Mouse (Mus musculus) right cerebral cortex, postnatal 25 days (tissue): ENCODE results near the gene Hypk.
"Not testable (repeated sequence)": the region's sequence is repeated elsewhere in the genome, so short reads cannot be mapped to it uniquely, and the experiment has no call there.

Experiments
- DNase-seq: peaks from one replicate; pipeline ENCODE4 v3.0.0; 2022

The Hypk gene

DNA sequence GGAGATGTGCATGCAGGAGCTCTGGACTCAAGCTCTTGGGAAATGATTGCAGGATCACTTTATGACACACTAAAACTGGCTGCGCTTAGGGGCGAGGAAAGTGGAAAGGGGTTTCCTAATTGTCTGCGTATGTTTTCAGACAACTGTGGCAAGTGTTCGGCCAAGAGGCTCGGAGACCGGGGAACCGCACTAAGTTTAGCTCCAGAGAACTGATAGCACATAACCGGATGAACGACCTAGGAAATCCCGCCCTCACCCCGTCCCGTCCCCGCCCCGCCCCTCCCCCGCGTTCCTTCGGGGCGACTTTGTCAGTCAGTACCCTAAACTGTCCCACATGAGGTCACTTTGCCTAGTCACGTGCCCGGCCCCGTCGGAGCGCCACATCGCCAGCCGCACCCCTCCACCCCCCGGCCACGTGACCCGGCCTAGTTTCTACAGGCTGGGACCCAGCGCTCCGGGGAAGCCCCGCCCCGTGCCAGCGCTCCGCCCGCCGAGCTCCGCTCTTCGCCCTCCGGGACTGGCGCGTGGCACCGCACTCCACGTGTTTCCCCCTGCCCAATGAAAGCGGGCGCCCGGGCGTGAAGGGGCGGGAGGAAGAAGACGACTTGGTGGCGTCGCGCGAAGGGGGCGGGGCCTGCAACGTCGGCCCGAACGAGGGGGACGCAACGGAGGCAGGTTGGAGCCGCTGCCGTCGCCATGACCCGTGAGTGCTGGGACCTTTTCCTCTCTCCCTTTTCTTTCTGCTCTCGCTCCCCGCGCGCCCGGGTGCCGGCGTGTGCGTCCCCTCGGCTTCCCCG lies 4.2 kb upstream of the Hypk start, which contains the start of gene Serf2:
TSS of gene Serf2 (plus strand) at position 457 of the 797 bp plus-strand sequence.
- DNase-seq = peak; percentile 100

DNA sequence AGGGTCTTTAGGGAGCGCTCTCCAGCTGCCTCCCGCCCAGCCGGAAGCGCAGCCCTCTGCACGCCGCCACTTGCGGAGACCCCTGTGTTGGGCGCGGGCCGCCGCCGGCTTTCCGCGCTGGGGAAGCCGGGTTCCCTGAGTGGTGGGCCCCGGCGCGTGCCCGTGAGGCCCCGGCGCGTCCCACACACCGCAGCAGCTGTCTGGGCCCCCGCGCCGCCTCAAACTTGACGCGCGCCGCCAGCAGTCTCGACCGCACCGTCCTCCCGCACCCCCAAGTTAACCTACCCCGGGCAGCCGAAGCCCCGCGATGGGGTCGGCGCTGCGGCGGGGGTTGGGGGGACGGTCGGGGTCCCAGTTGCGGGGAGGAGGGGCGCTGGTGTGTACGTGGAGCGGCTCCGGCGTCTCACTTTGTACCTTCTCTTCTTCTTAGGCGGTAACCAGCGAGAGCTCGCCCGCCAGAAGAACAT lies 3.5 kb upstream of the Hypk start:
- DNase-seq = no peak

DNA sequence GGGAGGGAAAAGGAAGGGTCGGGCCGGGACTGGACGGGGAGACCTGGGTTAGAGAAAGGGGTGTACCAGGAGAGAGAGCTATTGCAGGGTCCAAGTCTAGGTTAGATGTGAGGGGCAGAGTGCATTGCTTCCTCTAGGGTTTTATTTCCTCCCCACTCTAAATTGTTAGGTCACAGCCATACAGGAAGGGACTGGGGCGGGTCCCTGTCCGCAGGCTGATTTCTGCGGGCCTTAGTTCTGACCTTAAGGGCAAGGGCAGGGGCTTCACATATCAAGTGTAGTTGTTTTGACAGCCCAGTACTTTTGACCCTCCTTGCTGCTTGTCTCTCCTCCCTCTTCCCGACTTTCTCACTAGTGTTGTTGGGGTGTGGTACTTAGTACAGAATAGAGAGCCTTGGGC lies 3.0 kb upstream of the Hypk start:
- no peak for DNase-seq

DNA sequence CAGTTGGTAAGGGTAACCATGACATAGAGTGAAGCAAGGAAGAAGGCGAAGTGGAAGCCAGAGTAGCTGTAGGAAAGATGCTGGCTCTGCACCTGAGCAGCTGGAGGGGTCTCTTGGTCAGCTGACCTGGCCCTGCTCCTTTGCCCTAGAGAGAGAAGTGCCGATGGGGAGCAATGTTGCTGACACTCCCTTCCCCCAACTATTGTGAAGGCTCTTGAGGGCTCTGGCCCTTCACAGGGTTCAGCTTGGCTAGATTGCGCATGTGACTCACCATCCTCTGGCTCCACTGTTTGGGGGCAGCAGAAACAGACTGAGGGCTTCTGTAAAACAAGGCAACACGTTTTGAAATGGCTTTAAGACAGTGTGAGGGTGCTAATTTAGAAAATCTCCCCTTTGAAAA lies 729 bp upstream of the Hypk start:
- no peak for DNase-seq

DNA sequence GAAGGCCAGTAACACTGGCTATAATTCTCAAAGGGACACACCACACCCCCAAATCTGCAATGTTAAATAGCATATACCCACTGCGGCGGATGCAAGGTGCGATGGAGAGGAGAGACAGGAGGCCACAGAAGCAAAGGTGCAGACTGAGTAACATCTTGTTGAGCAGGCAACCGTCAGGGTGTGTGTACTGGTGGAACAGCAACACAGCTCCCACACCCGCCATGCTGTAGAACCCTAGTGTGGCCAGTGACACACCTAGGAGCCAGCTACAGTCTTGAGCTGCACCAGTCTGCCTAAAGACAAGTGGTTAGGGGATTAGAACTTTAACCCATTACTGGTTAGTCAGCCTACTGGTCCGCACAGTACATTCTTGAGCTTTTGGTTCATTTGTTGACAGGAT lies 827 bp downstream of the Hypk start:
- no peak for DNase-seq

DNA sequence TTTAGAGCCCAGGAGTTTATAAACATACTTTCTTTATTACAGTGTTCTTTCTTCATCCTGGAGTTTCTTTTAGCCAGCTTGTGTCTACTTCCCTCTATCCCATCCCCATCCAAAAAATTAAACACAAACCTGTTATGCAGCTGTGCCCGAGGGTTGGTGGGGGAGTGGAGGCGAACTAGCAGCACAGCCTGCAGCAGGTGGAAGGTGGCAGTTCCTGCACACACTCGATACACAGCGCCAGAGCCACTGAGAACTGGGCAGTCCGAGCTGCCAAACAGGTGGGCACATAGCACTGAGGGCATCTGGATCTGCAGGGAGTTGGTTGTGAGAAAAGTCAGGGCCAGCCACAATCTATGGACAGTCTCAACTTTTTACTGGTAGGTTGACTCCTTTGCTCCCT lies 2.4 kb downstream of the Hypk start:
- no peak for DNase-seq

DNA sequence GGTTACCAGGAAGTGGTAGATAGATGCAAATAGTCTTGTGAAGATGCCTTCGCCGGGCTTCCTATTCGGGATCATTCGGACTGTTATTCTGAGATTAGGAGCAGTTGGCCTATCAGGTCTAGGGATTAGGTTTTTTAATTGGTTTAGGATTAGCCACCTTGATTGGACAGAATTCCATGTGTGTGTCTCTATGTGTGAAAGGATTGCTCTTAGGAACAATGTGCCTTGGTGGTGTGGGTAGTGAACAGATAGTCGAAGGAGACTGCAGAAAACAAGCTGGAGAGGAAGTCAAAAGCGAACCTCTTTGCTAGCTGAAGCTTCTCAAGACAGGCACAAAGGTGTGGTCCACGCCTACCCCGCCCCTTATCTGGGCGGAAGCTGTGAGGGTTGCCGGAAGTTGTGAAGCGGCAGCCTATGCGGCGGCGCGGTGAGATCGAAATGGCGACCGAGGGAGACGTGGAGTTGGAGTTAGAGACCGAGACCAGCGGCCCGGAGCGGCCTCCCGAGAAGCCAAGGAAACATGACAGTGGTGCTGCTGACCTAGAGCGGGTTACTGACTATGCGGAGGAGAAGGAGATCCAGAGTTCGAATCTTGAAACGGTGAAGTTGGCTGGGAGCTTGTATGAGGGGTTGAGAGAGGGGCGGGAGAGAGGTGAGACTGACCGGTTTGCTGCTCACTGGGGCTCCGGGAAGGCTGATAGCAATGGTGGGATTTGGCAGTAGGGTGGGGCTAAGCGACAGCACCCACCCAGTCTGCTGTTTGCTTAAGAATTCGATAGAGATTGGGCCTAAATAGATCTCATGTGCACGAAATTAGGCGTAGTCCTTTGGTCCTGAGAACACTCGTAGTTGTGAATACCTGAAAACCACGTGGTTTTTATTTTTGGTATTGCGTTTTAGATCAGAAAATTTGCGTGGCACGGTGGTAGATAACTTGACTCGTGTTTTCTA lies 3.9 kb downstream of the Hypk start, which contains the start of gene Serinc4:
TSS of gene Serinc4 (minus strand) at position 90 of the 951 bp plus-strand sequence.
- DNase-seq = peak; percentile 86

DNA sequence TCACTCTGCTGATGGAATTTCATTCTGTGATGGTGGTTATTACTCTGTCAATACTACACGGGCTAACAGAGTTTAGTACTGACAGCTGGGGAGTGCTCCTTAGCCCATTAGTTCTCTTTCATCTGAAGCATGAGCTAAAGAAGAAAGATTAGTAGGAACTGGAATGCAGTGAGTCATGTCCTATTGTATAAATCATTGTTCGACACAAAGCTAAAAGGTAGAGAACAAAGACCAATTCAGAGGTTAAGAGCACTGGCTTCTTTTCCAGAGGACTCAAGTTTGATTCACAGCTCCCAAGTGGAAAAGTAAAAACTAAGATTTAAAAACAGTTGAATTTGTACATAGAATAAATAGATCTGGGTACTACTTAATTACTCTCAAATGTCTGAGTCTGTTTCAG lies 7.0 kb downstream of the Hypk start:
- no peak for DNase-seq

DNA sequence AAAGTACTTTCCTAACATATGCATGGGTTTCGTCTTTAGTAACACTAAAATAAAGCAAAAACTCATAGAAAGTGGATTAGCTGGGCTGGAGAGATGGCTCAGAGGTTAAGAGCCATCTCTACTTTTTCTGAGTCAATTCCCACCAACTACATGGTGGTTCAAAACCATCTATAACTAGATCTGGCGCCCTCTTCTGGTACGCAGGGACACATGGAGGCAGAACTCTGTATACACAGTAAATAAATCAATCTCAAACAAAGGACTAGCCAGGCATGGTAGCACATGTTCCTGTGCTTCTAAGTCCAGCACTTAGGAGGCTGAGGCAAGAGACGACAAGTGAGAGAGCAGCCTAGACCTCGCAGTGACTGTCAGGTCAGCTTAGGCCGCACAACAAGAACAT lies 15.9 kb downstream of the Hypk start:
- DNase-seq = not testable (repeated sequence)

DNA sequence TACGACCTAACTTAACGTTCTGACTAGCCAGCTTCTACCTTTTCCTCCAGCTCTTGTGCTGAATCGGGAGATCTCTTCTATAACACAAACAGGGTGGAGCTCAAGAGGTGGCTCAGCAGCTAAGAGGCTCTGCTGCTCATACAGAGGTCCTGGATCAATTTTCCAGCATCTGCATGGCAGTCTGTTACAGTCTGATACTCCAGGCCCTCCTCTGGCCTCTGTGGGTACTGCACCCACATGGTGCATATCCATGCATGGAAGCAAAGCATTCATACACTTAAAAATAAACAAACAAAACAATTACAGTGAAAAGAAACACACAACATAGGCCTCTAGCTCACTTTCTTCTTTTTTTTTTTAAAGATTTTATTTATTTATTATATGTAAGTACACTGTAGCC lies 19.7 kb downstream of the Hypk start:
- not testable (repeated sequence) for DNase-seq

DNA sequence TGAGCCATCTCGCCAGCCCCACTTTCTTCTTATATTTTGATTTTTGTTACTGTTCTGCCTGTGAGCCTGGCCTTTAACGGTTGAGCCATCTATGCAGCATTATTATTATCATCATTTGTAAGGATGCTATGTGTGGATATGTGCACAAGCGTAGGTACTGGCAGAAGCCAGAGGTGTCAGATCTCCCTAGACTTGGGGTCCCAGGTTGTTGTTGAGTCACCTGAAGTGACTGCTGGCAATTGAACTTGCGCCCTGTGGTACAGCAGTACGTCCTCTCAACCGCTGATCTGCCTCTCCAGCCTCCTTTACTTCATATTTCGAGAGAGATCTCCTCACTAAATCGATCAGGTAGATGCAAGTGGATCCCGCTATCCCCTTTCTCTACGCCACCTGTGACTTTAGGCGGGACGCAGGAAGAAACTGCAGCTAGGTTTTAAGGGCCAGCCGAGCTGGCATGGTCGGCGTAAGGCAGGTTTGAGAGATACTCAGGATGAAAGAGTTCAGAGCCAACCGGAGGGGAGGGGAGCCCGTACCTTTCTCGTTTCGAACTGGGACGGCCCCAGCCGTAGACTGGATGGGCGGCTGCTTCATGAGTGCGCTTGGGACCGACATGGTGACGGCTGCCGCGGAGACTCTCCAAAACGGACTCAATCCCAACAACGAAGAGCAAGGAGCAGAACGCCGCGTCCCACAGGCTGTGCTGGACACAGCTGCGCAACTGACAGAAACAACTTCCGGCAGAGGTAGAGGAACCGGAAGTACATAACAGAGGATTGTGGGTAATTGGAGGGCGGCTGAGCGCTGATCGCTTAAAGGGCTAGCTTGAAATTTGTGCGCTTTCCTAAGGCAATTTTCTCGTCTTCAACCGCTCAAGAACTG lies 20.4 kb downstream of the Hypk start, which contains the start of gene Mfap1b:
TSS of gene Mfap1b (minus strand) at position 767 of the 879 bp plus-strand sequence.
- peak; percentile 80 for DNase-seq

DNA sequence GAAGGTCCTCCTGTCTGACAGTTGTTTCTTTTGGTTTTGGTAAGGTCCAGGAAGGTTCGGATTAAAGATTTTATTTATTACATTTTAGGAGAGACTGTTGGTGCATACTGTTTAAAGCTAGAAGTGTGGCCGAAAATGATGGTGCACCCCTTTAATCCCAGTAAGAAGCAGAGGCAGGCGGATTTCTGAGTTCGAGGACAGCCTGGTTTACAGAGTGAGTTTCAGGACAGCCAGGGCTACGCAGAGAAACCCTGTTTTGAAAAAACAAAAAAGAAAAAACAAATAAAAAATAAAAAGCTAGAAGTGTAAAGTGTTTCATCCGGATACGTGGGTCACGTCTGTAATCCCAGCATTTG lies 21.1 kb downstream of the Hypk start:
- no peak for DNase-seq

DNA sequence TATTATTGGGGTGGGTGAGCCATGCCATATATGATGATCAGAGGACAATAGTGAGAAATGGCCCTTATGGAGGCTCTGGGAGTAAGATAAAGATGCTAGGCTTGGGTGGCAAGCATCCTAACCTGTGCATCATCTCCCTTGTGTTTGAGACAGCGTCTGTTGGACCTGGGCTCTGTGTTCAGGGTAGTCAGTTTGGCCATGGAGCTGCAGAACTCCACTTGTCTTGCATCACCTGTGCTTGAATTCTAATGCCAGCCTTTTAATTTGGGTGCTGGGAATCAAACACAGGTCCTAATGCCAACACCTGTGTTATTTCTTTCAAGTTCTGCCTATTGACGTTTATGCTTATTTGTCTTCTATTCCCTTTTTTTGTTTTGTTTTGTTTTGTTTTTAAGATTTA lies 22.2 kb downstream of the Hypk start:
- not testable (repeated sequence) for DNase-seq

DNA sequence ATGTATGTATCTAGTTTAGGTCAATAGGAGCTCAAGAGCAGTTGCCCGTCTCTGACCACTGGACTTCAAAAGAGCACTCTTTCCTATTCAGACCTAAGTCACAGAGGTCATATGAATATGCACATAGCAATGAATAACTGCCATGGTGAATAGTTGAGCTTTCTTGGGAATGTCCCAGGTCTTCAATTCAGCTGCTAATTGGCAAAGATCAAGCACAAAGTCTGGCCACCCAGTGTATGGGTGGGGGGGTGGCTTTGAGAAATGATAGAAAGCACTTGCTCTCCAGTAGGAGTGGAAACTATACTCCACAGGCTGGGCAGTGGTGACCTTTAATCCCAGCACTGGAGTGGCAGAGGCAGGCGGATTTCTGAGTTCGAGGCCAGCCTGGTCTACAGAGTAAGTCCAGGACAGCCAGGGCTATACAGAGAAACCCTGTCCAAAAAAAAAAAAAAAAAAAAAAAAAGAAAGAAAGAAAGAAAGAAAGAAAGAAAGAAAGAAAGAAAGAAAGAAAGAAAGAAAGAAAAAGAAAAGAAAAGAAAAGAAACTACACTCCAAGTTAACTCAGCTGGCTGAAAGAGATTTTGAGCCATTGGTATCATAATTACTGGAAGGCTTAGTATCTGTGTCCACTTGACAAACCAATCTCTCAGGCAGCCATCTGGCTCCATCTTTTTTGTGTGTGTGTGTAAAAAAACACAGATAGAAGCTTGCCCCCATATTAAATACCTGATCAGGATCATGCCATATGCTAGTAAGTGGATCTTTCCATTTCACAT lies 24.6 kb downstream of the Hypk start:
- DNase-seq = no peak

DNA sequence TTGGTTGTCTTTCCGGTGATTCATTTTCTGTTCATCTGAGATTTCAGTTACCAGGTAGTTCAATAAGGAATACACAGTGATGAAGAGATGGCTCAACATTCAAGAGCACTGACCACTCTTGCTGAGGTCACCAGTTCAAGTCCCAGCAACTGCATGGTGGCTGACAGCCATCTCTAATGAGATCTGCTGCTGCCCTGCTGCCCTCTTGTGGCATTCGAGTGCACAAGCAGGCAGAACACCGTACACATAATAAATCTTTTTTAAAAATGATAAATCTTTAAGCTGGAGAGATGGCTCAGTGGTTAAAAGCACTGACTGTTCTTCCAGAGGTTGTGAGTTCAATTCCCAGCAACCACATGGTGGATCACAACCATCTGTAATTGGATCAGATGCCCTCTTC lies 27.4 kb downstream of the Hypk start:
- no peak for DNase-seq

DNA sequence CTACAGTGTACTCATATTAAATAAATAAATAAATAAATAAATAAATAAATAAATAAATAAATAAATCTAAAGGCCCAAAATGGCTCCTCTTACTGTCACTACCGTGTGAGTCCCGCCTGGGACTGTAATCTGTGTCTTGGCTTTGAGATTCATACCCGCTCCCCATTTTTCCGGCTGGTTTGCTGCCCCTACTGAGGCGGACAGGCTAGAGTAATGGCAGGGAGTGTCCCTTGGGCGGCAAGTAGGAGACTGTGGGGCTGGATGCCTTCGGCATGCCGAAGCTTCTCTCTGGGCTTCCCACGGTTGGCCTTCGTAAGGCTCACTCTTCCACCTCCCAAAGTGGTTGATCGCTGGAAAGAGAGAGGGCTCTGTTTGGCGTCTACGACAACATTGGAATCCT lies 27.8 kb downstream of the Hypk start:
- DNase-seq = not testable (repeated sequence)

DNA sequence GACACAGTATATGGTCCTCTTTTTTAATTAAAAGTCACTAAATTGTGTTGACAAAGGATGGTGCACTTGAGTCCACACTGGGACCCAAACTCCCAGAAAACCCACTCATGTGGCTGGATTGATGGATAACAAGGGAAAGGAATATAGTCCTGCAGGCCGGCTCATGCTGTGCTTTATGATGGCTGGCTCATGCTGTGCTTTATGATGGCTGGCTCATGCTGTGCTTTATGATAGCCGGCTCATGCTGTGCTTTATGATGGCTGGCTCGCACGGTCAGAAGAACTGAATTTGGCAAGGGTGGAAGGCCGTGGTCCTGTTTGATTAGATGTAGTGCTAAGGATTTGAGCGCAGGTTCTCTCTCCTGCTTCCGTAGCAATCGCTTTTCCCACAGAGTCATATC lies 30.5 kb downstream of the Hypk start:
- no peak for DNase-seq

DNA sequence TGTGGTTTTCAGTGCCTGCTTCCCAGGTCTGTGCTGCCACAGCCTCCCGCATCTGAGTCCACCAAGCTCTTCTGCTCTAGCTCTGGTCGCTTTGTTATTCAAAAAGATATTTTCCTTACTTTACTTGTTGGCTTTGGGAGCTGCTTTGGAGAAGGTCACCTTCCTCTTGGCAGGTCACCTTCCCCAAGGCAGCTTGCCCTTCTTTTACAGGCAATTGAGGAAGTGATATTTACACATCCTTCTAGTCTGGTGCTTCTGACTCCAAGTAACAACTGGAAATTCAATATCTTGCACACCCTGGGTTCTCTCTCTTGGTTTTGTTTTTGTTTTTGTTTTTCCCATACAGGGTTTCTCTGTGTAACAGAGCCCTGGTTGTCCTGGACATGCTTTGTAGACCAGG lies 31.3 kb downstream of the Hypk start:
- DNase-seq = not testable (repeated sequence)

DNA sequence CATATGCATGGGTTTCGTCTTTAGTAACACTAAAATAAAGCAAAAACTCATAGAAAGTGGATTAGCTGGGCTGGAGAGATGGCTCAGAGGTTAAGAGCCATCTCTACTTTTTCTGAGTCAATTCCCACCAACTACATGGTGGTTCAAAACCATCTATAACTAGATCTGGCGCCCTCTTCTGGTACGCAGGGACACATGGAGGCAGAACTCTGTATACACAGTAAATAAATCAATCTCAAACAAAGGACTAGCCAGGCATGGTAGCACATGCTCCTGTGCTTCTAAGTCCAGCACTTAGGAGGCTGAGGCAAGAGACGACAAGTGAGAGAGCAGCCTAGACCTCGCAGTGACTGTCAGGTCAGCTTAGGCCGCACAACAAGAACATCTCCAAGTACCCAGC lies 48.5 kb downstream of the Hypk start:
- not testable (repeated sequence) for DNase-seq

DNA sequence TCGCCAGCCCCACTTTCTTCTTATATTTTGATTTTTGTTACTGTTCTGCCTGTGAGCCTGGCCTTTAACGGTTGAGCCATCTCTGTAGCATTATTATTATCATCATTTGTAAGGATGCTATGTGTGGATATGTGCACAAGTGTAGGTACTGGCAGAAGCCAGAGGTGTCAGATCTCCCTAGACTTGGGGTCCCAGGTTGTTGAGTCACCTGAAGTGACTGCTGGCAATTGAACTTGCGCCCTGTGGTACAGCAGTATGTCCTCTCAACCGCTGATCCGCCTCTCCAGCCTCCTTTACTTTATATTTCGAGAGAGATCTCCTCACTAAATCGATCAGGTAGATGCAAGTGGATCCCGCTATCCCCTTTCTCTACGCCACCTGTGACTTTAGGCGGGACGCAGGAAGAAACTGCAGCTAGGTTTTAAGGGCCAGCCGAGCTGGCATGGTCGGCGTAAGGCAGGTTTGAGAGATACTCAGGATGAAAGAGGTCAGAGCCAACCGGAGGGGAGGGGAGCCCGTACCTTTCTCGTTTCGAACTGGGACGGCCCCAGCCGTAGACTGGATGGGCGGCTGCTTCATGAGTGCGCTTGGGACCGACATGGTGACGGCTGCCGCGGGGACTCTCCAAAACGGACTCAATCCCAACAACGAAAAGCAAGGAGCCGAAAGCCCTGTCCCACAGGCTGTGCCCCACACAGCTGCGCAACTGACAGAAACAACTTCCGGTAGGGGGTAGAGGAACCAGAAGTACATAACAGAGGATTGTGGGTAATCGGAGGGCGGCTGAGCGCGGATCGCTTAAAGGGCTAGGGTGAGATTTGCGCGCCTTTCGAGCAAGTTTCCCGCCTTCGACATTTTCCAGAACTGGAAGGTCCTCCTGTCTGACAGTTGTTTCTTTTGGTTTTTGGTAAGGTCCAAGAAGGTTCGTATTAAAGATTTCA lies 53.1 kb downstream of the Hypk start, which contains the start of the genes Mfap1a and Wdr76:
TSS of gene Mfap1a (minus strand) at position 724 of the 941 bp plus-strand sequence.
TSS of gene Wdr76 (plus strand) at position 782 of the 941 bp plus-strand sequence.
- DNase-seq = peak; percentile 82
